Mouse (Mus musculus) left cerebral cortex, postnatal 4 days (tissue): ENCODE measurements around the gene Plgrkt. TPM values are rescaled to one million over a fixed set of nuclear protein-coding genes. Genes with fewer than 3 reads are reported as not detected.

ENCODE experiments used
- DNase-seq: peaks from one replicate; pipeline ENCODE4 v3.0.0-alpha.2; 2022
- intact Hi-C: fragments of 180-260 bp; cut with DNase I; formaldehyde crosslinking; loops from one replicate; pipeline ENCODE4 v1.15.1; 2025
- total RNA-seq, 2 experiments: library from RNA; stranded (reverse); gene quantifications; 2 replicates each; pipeline ENCODE4 v1.2.3; 2021

Gene Plgrkt
- total RNA-seq, 2 experiments from 2014 or later = 47.4 to 49.6 TPM

DNA sequence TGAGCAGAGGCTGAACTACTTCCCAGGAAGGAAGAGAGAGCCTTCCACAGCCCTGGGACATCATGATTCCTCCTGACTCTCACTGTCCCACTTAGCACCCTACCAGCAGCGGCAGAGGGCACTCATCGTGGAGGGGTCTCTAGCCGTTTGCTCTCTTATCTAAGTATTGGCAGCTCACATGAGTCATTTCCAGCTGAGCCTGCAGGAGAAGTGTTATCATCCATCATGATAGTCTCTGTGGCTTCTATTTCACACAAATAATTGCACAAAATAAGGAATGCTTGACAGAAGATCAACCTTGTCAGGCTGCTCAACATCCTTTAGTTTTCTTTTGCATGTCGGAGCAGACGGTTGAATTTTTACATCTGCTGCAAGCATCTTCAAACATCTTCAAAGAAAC lies 6.9 kb downstream of the Plgrkt start:
- intact Hi-C loops = no loop called here
- DNase-seq = no peak

DNA sequence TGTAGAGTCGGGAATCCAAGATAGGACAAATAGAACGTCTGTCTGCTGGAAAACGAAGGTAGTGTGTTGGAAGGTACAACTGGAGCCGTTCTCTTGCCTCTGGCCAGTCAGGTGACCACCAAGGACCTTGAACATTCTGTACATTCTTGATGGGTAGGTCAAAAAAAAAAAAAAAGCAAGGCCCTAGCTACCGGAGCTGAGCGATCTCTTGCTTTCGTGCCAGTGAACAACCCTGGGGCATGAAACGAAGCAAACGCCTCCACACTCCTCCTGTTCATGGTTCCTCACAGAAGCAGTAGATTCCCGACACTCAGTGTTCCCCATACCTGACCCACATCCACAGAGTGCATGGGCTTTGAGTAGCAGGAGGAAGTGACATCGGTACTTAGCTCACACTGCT lies 10.9 kb downstream of the Plgrkt start:
- intact Hi-C loops = loop anchor here (5.0 to 10.0 kb wide), 5 partner anchors 146 to 579 kb away; no protein-coding TSS in a partner anchor
- DNase-seq = no peak

GRCm38 (mm10) chr19:29354895-29355877 lies 12.0 kb downstream of the Plgrkt start:
- DNase-seq = peak; percentile 92
- intact Hi-C loops = loop anchor here (5.0 to 10.0 kb wide), 5 partner anchors 147 to 578 kb away; no protein-coding TSS in a partner anchor

GRCm38 (mm10) chr19:29350991-29351390 lies 16.2 kb downstream of the Plgrkt start:
- intact Hi-C loops = loop anchor here (10.0 kb wide), 1 partner anchor 376 kb away; no protein-coding TSS in a partner anchor
- DNase-seq = no peak

DNA sequence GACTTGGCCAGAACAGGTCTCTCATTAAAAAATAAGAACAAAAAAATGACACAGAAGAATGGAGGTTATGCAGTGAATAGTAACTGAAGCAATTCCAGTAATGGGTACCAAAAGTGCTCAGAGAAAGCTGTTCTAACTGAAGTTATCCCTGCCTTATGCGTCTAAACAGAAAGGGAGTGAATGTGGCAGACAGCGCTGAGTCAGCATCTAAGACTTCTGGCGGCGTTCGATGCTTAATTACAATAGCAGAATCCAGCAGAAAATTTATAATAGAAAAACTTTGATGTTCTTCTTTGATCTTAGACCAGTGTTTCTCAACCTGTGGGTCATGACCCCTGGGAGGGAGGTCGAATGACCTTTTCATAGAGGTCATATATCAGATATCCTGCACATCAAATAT lies 21.6 kb downstream of the Plgrkt start:
- intact Hi-C loops = no loop called here
- DNase-seq = no peak

DNA sequence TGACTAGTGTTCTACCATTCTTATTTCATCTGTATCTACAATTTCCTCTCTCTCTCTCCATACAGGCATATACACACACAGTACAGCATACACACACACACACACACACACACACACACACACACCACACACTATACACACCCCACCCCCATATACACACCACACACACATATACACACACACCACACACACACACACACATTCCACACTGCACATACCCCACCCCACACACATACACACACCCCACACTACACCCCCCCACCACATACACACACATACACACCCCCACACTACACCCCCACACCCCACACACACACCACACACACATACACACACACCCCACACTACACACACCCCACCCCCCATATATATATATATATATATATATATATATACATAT lies 22.3 kb downstream of the Plgrkt start:
- intact Hi-C loops = no loop called here
- no peak for DNase-seq

- DNase-seq = no peak
- intact Hi-C loops = no loop called here
Measured at GRCm38 (mm10) chr19:29342281-29342680, 24.9 kb downstream of the Plgrkt start.

- intact Hi-C loops = no loop called here
- DNase-seq = no peak
Measured at GRCm38 (mm10) chr19:29341029-29341428, 26.2 kb downstream of the Plgrkt start.

DNA sequence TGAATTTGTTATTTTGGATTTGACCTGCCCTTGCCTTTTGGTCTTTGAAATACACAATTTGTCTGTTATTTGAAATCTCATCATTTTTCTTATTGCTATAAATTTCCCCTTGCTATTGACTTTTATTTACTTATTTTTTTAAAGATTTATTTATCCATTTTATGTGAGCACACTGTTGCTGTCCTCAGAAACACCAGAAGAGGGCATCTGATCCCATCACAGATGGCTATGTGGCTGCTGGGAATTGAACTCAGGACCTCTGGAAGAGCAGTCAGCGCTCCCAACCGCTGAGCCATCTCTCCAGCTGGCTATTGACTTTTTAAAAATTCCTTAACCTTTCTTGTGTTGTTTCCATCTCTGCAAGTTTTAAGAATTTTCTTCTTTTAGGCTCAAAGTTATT lies 30.6 kb downstream of the Plgrkt start:
- no peak for DNase-seq
- intact Hi-C loops = no loop called here

DNA sequence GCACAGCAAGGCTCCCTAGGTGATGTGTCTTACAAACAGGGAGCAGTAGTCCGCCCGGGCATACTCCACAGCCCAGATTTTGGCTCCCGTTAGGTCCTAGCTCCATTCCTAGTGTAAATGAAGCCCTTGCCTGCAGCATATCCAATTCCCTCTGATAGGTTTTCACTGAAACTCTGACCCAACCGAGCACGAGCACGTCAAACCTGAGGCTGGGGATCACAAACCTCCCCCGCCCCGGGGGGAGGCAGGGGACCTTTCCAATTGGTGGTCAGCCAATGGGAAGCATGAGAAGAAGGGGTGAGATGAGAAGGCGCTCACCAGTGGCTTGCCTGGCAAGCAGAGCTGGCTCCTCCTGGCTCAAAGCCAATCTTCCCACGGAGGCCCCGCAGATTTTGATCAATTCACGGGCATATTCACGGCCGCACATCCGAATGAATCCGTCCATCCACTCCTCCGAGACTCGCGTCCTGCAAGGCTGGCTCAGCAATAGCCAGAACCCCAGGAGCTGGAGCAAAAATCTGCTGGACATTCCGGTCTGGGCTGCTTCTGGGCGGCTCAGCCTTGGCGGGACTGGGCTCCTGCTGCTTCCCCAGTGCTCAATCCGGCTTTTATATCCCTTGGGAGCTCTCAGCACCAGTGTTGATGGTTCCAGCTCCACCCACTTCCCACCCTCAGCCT lies 33.0 kb downstream of the Plgrkt start, which contains the start of gene Rln1:
Gene Rln1, minus strand, starts transcription at position 603 of the 678 bp plus-strand sequence.
- peak; percentile 66 for DNase-seq
- intact Hi-C loops = no loop called here

GRCm38 (mm10) chr19:29326822-29327552 lies 40.2 kb downstream of the Plgrkt start:
- no peak for DNase-seq
- intact Hi-C loops = no loop called here

- intact Hi-C loops = no loop called here
- DNase-seq = no peak
Measured at GRCm38 (mm10) chr19:29326396-29326795, 40.8 kb downstream of the Plgrkt start.

GRCm38 (mm10) chr19:29325852-29326180 lies 41.4 kb downstream of the Plgrkt start:
- no peak for DNase-seq
- intact Hi-C loops = no loop called here

DNA sequence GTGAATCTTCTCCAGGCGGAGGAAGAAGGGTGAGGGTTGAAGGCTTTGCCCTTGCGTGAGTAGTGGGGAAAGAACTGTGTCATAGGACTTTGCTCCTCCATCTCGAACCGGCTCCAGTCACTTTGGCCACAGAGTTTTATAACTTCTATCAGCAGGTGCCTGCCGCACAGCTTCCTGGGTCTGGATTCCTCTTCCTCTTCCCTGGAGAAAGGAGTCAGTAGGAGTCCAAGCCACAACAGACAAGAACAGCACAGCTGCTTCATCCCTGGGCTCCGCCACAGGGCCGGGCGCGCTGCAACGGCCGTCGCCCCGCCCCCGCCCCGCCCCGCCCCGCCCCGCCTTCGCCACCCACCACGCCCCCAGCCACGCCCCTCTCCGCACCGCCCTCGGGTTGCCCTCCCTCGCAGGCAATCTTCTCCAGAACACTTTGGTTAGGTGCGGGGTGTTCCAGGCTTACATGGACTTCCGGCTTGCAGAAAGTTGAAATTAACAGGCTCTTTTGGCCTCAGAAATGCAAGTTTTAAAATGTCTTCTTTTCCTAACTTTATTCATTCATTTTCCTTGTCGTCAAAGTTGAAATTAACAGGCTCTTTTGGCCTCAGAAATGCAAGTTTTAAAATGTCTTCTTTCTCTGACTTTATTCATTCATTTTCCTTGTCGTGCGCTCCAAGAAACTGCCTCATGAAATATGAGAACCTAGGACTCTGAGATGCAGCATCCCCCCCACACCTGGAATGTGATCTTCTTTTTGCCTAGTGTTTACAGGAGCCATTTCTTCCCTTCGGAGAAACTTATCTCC lies 41.9 kb downstream of the Plgrkt start, which contains the start of gene Insl6:
Gene Insl6, minus strand, starts transcription at position 304 of the 799 bp plus-strand sequence.
- DNase-seq = peak; percentile 60
- intact Hi-C loops = no loop called here

DNA sequence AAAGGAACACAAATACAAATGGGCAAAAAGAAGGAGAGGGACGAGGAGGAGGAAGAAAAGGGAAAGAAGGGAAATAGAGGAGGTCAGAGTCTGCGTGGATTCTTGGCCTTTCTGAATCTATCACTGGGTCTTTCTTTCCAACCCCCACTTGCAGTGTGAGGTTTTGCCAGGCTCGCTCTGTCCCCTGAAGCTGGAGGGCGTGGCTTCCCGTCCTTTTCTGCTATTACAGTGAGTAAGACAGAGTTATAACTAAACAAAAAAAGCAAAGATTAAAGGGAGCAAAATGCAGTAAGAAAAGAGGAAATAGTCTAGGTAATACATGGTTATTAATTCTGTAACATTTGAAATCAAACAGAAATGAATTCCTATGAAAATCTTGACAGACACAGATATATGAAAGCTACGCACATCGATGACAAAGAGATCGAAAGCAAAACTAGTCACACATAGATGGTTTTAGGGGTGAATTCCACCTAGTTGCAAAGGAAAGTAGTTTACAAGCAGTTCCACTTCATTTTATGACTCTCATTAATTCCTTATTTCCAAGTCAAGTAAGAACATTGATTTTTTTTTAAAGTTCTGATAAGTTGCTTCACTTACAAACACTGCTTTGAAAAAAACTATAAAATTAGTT lies 43.7 kb downstream of the Plgrkt start:
- no peak for DNase-seq
- intact Hi-C loops = no loop called here

DNA sequence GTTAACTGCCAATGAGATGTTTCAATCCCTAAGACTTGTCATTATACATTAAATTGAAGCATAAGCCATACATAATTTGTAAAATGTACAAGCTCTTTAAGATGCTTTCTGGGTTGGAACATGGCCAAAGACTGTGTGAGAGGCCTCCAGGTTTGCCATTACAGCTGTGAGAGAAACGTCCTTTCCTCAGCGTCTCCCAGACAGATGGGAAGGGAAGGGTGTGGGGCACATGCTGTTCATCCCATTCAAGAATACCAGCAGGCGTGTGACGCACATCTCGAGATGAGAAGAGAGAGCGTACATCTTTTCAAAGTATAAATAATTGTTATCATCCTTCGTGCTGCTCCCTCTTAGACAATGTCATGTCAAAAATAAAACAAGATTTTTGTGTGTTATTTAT lies 54.5 kb downstream of the Plgrkt start:
- no peak for DNase-seq
- intact Hi-C loops = no loop called here

- no peak for DNase-seq
Measured at GRCm38 (mm10) chr19:29311791-29312190, 55.4 kb downstream of the Plgrkt start.

GRCm38 (mm10) chr19:29308832-29309231 lies 58.4 kb downstream of the Plgrkt start:
- intact Hi-C loops = no loop called here
- DNase-seq = no peak

More at GRCm38 (mm10) chr19:29311791-29312190, 55.4 kb downstream of the Plgrkt start:
- intact Hi-C loops = no loop called here

DNA sequence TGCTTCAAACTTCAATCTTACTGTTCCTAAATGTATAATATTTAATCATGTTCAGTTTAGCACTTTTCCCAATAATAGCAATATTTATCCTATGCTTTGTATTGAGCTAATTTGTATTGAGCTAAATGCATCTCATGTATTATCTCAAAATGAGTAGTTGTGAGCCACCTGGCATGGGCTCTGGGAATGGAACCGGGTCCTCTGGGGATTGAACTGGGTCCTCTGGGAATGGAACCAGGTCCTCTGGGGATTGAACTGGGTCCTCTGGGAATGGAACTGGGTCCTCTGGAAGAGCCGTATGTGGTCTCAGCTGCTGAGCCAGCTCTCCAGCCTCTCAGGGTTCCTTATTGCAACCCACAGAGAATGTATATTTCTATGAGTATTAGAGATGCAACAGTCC lies 65.1 kb downstream of the Plgrkt start:
- no peak for DNase-seq

DNA sequence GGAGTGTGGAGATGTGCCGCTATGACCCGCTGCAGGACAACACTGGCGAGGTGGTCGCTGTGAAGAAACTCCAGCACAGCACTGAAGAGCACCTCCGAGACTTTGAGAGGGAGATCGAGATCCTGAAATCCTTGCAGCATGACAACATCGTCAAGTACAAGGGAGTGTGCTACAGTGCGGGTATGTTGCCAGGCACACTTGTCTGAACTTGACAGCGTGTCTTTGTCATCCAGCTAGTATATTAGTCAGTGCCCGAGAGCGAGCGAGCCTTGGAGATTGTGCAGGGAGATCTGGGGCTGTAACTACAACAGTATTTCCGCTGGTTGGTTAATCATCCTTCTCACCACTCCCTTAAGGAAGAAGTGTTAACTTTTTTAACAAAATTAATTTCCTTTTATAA lies 66.3 kb downstream of the Plgrkt start:
- no peak for DNase-seq
- intact Hi-C loops = no loop called here

More for the DNA sequence above, 65.1 kb downstream of the Plgrkt start:
- intact Hi-C loops = no loop called here
